Mouse (Mus musculus): ENCODE results near the gene M1ap. TPM values are rescaled to one million over a fixed set of nuclear protein-coding genes. Genes with fewer than 3 reads are reported as not detected.
A peak's percentile ranks its signal among the peaks of the same experiment; 100 is the strongest.

M1ap gene
- polyA plus RNA-seq, 1 experiment from 2014 or later, result 0.81 TPM

DNA sequence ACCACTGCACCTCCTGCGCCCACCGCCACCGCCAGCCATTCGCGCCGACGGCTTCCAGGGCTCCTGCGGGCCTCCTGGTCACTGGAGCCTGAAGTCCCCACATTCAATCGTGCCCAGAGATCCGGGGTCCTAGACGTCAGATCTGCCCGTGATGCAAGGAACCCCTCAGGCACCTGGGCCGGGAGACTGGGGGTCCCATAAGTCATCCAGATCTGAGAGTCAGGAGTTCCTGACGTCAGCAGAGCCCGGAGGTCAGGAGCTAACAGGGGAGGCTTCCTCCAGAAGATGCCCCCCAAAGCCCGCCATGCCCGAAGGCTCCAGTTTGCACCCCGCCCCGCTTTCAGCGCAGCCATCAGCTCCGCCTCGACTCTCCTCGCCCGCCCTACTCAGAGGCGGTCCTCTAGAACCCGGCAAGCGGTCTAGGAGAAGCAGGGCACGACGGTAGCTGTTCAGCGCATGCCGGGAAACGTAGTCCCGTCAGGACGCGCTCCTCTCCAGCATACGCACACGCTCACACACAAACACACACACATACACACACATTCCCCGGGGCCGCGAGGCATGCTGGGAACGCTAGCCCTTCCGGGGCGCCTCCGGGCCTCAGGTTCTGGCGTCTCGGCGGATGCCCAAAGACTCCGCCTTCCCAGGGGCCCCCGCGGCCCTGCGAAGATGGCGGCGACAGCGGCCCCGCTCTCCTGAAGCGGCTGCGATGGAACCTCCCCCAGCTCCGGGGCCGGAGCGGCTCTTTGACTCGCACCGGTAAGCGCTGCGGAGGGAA, 107.6 kb downstream of the M1ap start, which contains the start of gene Aup1:
Gene Aup1, plus strand, starts transcription at position 448 of the 778 bp plus-strand sequence.
- H3K9me3 ChIP-seq, result no peaks in the 10 kb centered on the region
- WGBS, result under 1% methylated on average over 64 of the region's 64 CpGs

DNA sequence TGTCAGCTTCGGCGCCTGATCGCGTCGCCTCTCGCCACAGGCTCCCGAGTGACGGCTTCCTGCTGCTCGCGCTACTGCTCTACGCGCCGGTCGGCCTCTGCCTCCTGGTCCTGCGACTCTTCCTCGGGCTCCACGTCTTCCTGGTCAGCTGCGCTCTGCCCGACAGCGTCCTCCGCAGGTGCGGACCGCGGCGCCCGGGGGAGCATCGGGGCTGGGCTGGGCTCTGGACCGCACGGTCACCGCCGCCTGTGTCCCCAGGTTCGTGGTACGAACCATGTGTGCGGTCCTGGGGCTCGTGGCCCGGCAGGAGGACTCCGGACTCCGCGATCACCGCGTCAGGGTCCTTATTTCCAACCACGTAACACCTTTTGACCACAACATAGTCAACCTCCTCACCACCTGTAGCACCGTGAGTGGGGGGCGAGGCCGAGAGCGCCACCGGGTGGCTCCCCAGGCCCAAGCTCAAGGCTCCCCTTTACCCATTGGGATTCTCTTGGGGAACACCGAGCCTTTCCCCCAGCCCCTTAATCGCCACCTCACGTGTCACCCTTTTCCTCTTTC, 108.2 kb downstream of the M1ap start, which contains the start of gene Htra2:
Gene Htra2, minus strand, starts transcription at position 403 of the 561 bp plus-strand sequence.
- Histone ChIP-seq H3K27ac (peak within 1 kb of the TSS; percentile 93), H3K4me3 (peak within 1 kb of the TSS; percentile 97), H3K4me1 (peaks cover 36% of the 10 kb centered on the region), H3K36me3 (replicated peaks) (peaks cover 58% of the 10 kb centered on the region), H3K27me3 (ENCODE audit: poor library complexity, severe bottlenecking) (peaks cover 16% of the 10 kb centered on the region), H3K9me3 (no peaks in the 10 kb centered on the region)
- DNase-seq (ENCODE audit: extremely low spot score, low spot score), result peak; percentile 42
- WGBS, result under 1% methylated on average over 50 of the region's 50 CpGs

More for the DNA sequence above, 107.6 kb downstream of the M1ap start, which contains the start of gene Aup1:
- Histone ChIP-seq H3K36me3 (replicated peaks) (peaks cover 62% of the 10 kb centered on the region), H3K4me3 (peak within 1 kb of the TSS; percentile 97), H3K27me3 (ENCODE audit: poor library complexity, severe bottlenecking) (0 out of 2 replicates have a peak, but pooled peaks cover 9% of the 10 kb centered on the region), H3K4me1 (peaks cover 36% of the 10 kb centered on the region), H3K27ac (peak within 1 kb of the TSS; percentile 93)
- DNase-seq (ENCODE audit: extremely low spot score, low spot score), result peak; percentile 99

DNA sequence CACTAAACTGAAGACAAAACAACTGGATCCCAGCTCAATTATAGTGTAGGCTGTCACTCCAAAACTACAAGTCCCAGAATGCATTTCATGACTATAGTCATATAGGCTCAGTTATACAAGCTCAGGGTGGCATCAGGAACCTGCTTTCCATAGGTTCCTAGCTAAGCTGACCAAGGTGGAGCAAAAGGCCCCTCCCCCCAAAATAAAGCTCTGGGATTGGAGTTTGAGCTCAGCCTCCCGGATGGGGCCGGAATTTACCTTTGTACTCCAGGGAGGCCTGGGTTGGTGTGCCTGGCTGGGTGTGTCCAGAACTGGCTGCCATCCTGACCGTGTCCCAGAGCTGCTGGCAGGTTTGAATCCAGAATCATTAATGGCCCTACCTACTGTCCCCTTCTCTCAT, 111.1 kb downstream of the M1ap start, which contains the start of gene Dqx1:
Gene Dqx1, plus strand, starts transcription at position 55 of the 400 bp plus-strand sequence.
- no peak for DNase-seq (ENCODE audit: extremely low spot score, low spot score)
- H3K4me3 ChIP-seq, result no peak within 1 kb of the TSS
- H3K36me3 ChIP-seq (replicated peaks), result peaks cover 31% of the 10 kb centered on the region
- H3K27ac ChIP-seq, result no peak within 1 kb of the TSS
- WGBS, result 47% methylated on average over 3 of the region's 3 CpGs
- peaks cover 27% of the 10 kb centered on the region for H3K4me1 ChIP-seq
- no peaks in the 10 kb centered on the region for H3K9me3 ChIP-seq
- H3K27me3 ChIP-seq (ENCODE audit: poor library complexity, severe bottlenecking), result peaks cover 45% of the 10 kb centered on the region

DNA sequence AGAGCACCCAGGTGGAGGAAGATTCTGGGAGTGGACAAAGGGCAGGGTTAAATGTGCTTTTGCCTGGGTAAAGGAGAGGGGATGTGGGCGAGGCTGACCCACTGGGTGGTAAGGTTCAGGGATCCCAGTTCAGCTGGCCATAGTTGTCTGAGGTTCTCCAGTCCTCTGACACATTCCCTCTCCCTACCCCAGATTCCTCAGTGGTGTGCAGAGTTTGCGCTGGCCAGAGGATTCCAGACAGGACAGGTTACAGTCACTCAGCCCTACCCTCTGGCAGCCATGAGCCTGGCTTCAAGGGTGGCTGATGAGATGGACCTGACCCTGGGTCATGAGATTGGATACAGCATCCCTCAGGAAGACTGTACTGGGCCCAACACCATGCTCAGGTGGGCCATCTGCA, 112.0 kb downstream of the M1ap start:
- Histone ChIP-seq H3K9me3 (no peaks in the 10 kb centered on the region), H3K36me3 (replicated peaks) (peaks cover 31% of the 10 kb centered on the region)
- WGBS, result 86% methylated on average over 2 of the region's 2 CpGs

DNA sequence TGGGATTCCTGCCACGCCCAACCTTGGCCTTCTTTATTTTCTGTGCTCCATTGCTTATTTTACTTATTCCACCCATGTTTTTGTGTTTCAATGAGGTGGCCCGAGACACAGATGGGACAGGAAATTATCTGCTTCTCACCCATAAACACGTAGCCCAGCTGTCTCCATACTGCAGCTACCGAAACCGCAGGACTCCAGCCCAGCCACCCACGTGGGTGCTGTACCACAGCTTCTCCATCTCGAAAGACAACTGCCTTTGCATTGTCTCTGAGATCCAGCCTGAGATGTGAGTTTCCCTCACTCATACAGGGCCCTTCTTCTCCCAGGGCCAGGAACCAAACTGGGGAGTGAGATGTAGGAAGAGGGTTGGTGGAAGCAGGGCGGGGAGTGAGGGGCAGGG, 119.3 kb downstream of the M1ap start:
- no peak for DNase-seq (ENCODE audit: extremely low spot score, low spot score)
- Histone ChIP-seq H3K4me3 (no peak overlapping the region), H3K27me3 (ENCODE audit: poor library complexity, severe bottlenecking) (peaks cover 100% of the 10 kb centered on the region), H3K9me3 (no peaks in the 10 kb centered on the region), H3K4me1 (peaks cover 32% of the 10 kb centered on the region), H3K27ac (no peak overlapping the region), H3K36me3 (replicated peaks) (no peaks in the 10 kb centered on the region)
- WGBS, result 37% methylated on average over 8 of the region's 8 CpGs

More for the DNA sequence above, 112.0 kb downstream of the M1ap start:
- H3K27me3 ChIP-seq (ENCODE audit: poor library complexity, severe bottlenecking), result peaks cover 54% of the 10 kb centered on the region
- H3K27ac ChIP-seq, result no peak overlapping the region
- H3K4me3 ChIP-seq, result no peak overlapping the region
- peaks cover 17% of the 10 kb centered on the region for H3K4me1 ChIP-seq
- DNase-seq (ENCODE audit: extremely low spot score, low spot score), result no peak

DNA sequence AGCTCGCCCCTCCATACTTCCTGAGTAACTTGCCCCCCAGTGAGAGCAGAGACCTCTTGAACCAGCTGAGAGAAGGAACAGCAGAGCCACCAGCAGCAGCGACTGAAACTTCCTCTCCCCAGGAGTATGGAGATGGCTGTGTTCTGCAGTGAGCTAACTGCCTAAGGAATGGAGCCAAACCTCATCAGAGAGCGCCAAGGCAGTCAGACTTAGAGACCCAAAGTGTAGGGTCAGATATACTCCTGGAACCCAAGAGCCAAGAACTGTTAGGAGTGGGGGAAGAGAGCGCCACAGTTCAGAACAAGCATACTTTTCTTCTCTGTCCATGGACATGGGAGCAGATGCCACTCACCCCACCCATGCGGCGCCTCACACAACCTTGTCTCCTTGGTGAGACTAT, 119.7 kb downstream of the M1ap start:
- DNase-seq (ENCODE audit: extremely low spot score, low spot score), result no peak
- Histone ChIP-seq H3K27ac (no peak overlapping the region), H3K4me3 (no peak overlapping the region), H3K36me3 (replicated peaks) (no peaks in the 10 kb centered on the region), H3K9me3 (no peaks in the 10 kb centered on the region), H3K4me1 (peaks cover 36% of the 10 kb centered on the region), H3K27me3 (ENCODE audit: poor library complexity, severe bottlenecking) (peaks cover 100% of the 10 kb centered on the region)
- 25% methylated on average over 6 of the region's 6 CpGs for WGBS

DNA sequence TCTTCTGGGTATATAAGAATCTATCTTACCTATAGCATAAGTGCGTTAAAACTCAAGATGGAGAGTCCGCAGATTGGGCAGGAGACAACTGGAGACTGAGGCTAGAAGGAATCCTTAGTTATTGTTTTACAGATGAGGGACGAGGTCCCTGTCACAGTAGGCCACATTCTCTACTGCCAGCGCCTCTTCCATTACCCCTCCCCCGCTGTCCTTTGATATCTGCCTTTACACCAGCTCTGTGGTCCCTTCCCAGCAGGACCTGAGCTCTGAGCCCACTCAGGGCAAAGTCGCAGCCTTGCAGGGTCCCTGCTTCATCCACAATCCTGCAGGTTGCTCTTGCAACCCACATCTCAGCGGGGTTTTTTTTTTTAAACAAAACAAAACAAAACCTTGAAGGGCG, 121.5 kb downstream of the M1ap start:
- DNase-seq (ENCODE audit: extremely low spot score, low spot score), result no peak
- peaks cover 40% of the 10 kb centered on the region for H3K4me1 ChIP-seq
- no peaks in the 10 kb centered on the region for H3K36me3 ChIP-seq (replicated peaks)
- H3K4me3 ChIP-seq, result peak overlapping the region; percentile 38; the same call in 1 of the 2 replicates
- peaks cover 100% of the 10 kb centered on the region for H3K27me3 ChIP-seq (ENCODE audit: poor library complexity, severe bottlenecking)
- no peak overlapping the region for H3K27ac ChIP-seq
- 2% methylated on average over 8 of the region's 8 CpGs for WGBS
- no peaks in the 10 kb centered on the region for H3K9me3 ChIP-seq

DNA sequence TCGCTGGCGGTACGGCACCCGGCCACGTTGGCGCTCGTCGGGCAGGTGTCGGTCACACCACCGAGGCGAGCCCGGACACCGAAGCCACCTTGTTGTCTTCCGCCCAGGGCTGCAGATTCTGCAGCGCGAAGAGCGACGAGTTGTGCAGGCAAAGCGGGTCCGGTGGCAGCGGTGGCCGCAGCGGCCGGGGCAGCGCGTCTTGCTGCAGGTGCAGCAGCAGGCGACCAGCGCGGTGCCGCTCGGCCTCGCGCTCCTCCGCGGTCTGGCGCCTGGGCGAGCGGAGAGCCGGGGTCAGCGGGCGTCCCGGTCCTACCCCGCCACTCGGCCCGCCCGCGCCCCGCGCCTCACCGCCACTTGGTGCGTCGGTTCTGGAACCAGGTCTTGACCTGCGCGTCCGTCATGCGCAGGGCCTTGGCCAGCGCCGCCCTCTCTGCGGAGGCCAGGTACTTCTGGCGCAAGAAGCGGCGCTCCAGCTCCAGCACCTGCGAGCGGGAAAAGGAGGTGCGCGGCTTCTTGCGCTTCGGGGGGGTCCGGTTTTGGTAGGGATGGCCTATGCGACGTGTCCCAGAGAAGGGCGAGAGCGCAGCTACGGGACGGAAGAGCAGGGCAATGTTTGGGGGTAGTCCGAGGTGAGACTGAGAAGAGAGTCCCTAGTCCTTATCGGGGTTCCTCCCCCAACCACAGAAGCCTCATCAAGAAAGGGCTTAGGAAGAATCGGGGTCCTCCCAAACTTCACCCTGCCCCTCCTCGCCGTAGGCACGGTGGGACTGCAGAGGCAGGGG, 122.2 kb downstream of the M1ap start:
- H3K4me1 ChIP-seq, result peaks cover 40% of the 10 kb centered on the region
- H3K4me3 ChIP-seq, result peak overlapping the region; percentile 38
- DNase-seq (ENCODE audit: extremely low spot score, low spot score), result no peak
- H3K27me3 ChIP-seq (ENCODE audit: poor library complexity, severe bottlenecking), result peaks cover 100% of the 10 kb centered on the region
- no peak overlapping the region for H3K27ac ChIP-seq
- H3K9me3 ChIP-seq, result no peaks in the 10 kb centered on the region
- under 1% methylated on average over 81 of the region's 81 CpGs for WGBS
- H3K36me3 ChIP-seq (replicated peaks), result no peaks in the 10 kb centered on the region

DNA sequence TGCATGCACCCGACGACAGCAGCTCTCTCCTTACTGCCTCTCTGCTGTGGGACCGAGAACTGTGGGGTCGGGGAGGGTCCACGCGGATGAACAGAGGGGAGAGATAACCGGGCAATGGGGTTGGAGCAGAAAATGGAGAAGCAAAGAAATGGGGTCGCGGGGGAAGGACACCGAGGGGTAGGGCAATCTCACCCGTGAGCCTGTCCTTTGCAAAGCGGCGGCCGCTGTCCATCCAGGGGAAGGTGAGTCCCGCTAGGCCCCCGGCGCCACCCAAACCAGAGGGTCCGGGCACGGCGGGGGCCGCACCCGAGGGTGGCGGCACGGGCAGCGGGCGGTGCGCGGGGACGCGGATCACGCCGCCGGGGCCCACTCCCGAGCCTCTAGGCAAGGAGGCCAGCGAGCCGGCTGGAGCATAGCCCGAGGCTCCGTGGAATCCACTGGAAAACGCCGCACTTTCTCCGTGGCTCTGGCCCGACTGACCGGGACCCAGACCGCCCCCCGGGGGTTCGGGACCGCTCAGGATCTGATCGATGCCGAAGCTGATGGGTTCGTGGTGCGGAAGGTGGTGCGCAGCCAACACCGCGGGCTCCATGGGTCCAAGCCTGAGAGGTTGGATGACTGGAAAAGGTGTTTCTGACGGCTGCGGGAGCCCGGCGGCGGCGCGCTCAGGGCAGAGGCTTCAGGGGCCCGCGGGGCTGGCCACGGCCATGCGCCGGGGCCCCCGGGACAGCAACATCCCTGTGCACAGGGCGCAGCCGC, 123.0 kb downstream of the M1ap start:
- Histone ChIP-seq H3K27me3 (ENCODE audit: poor library complexity, severe bottlenecking) (peaks cover 100% of the 10 kb centered on the region), H3K9me3 (no peaks in the 10 kb centered on the region), H3K27ac (no peak overlapping the region), H3K4me1 (peaks cover 36% of the 10 kb centered on the region), H3K36me3 (replicated peaks) (no peaks in the 10 kb centered on the region), H3K4me3 (peak overlapping the region; percentile 43)
- under 1% methylated on average over 69 of the region's 69 CpGs for WGBS
- DNase-seq (ENCODE audit: extremely low spot score, low spot score), result peak; percentile 50

DNA sequence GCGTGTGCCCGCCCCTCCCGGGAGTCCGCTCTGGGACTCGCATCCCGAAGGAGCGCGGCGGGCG, 123.4 kb downstream of the M1ap start, which contains the start of gene Tlx2:
Gene Tlx2, minus strand, starts transcription at position 47 of the 64 bp plus-strand sequence.
- H3K27me3 ChIP-seq (ENCODE audit: poor library complexity, severe bottlenecking), result peaks cover 100% of the 10 kb centered on the region
- H3K4me1 ChIP-seq, result peaks cover 35% of the 10 kb centered on the region
- no peak within 1 kb of the TSS for H3K27ac ChIP-seq
- no peak for DNase-seq (ENCODE audit: extremely low spot score, low spot score)
- WGBS, result 0% methylated on average over 10 of the region's 10 CpGs
- no peaks in the 10 kb centered on the region for H3K36me3 ChIP-seq (replicated peaks)
- H3K4me3 ChIP-seq, result peak within 1 kb of the TSS; percentile 43
- H3K9me3 ChIP-seq, result no peaks in the 10 kb centered on the region

DNA sequence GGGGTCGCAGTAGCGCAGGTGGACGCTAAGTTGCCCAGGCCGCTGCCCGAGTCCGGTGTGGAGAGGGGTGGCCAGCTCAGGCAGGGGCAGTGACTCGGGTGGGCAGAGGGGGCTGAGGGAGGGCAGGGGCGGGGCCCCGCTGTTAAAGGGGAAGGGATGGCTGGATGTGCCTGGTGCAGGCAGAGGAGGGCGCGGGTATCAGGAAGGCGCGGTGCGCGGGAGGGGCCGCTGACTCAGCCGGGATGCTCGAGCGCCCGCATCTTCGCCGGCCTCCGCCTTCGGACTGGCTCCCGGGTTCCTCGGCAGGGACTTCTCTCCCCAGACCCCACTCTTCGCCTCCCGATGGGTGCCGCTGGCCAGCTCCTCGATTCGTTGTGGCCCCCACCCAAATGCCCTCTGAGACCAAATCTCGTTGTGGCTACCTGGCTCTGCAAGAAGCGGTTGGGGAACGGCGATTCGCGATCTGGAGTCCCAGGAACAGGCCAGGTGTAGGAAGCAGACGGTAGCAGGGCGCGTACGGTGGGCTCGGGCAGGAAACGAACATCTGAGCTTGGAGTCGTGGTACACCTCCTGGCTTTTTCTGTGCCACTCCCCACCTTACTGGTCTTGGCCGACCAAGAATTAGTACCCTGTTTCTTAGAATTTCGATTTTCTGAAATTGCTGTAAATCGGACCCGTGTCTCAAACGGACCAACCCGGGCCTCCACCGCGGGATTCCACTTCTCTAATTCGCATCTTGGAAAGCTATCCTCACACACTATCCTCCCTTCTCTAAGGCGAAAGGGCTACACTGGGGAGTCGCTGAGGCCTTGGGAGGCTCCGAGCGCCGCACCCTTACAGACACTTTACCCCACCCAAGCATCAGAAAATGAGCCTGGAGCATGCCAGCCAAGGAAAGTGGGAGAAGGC, 123.9 kb downstream of the M1ap start:
- H3K27ac ChIP-seq, result no peak overlapping the region
- peak; percentile 65 for DNase-seq (ENCODE audit: extremely low spot score, low spot score)
- peaks cover 100% of the 10 kb centered on the region for H3K27me3 ChIP-seq (ENCODE audit: poor library complexity, severe bottlenecking)
- H3K9me3 ChIP-seq, result no peaks in the 10 kb centered on the region
- H3K36me3 ChIP-seq (replicated peaks), result no peaks in the 10 kb centered on the region
- H3K4me1 ChIP-seq, result peaks cover 35% of the 10 kb centered on the region
- under 1% methylated on average over 58 of the region's 58 CpGs for WGBS
- H3K4me3 ChIP-seq, result peak overlapping the region; percentile 43

All from forebrain, embryonic 10.5 days (tissue).